Mouse (Mus musculus) liver, adult 2 months (tissue): ENCODE measurements around the gene Ogdhl.

Experiments used
- CTCF ChIP-seq: fragments of 200-500 bp; IDR thresholded peaks from 2 replicates; pipeline ENCODE4 v1.5.1; 2011; ENCODE audit warnings: low read depth, low read length, control low read depth
- POLR2A ChIP-seq: fragments of 200-500 bp; IDR thresholded peaks from 2 replicates; pipeline ENCODE4 v1.6.1; 2011; ENCODE audit warnings: low read length, control low read depth; ENCODE audit not compliant: insufficient read depth; ENCODE audit errors: extremely low read depth

DNA sequence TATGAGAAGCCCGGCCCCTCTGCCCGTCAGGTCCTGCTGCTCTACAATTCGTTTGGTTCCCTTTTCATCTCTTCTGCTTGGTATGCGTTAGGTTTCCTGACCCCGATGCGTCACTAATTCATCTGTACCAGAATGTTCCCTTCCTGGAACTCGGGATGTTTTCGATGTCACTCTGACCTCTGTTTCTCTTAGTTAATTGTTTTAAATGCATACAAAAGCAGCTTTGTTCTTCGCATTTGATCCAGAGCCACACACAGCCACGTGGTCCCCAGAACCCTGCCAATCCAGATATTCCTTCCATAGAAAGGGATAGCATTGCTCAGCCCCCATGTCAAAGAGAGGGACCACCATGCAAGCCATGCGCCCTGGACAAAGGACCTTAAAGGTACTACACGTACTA is 20.2 kb upstream of the Ogdhl start:
- TF ChIP-seq POLR2A (no peak), CTCF (no peak)
